Mouse (Mus musculus): ENCODE results near the gene Kctd20. TPM values are rescaled to one million over a fixed set of nuclear protein-coding genes. Genes with fewer than 3 reads are reported as not detected.

The Kctd20 gene
- polyA plus RNA-seq, 1 experiment from 2014 or later = 85.0 TPM

DNA sequence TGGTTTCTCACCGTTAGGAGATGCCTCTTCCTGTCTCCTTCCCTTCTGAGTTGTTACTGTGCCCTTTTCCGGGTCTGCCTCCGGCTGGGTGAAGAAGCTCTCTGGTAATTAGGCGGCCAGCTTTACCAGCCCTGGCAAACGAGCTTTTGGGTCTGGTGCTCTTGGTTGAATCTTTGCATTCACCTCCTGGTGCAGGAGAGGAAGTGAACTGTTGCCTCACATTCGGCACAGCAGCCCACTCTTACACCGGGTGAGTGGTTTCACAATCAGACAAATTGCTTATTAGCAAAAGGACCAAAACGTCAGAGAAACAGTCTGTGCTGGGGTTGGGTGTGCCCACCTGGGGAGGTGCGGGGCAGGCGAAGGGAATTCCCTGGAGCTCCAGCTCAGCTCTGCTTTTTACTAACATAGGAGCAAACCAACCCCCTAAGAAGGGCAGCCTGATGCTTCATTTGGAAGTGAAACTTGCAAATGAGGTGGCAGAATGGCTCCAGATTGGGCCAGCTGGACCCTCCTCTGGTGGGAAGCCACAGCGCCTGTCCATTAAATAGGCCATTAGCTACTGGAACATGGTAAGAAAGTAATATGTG, 15.4 kb downstream of the Kctd20 start:
- Histone ChIP-seq H3K9me3 (no peaks in the 10 kb centered on the region), H3K4me1 (replicated peaks) (no peaks in the 10 kb centered on the region), H3K27me3 (no peaks in the 10 kb centered on the region), H3K27ac (replicated peaks) (no peak overlapping the region), H3K4me3 (no peak overlapping the region), H3K4me2 (no peak overlapping the region), H3K36me3 (peaks cover 79% of the 10 kb centered on the region), H3K9ac (no peak overlapping the region)
- no peak for ATAC-seq (ENCODE audit: low FRiP score, low read depth)
- WGBS = 76% methylated on average over 11 of the region's 11 CpGs

- Histone ChIP-seq H3K27ac (replicated peaks) (no peak overlapping the region), H3K27me3 (no peaks in the 10 kb centered on the region), H3K9me3 (no peaks in the 10 kb centered on the region), H3K4me3 (no peak overlapping the region), H3K36me3 (peaks cover 83% of the 10 kb centered on the region), H3K9ac (no peak overlapping the region), H3K4me2 (no peak overlapping the region), H3K4me1 (replicated peaks) (no peaks in the 10 kb centered on the region)
- no peak for ATAC-seq (ENCODE audit: low FRiP score, low read depth)
These were observed 18.4 kb downstream of the Kctd20 start for GRCm38 (mm10) chr17:28970122-28970521.

- Histone ChIP-seq H3K9ac (no peak overlapping the region), H3K9me3 (no peaks in the 10 kb centered on the region), H3K27me3 (no peaks in the 10 kb centered on the region), H3K4me2 (no peak overlapping the region), H3K36me3 (peaks cover 74% of the 10 kb centered on the region), H3K4me1 (replicated peaks) (no peaks in the 10 kb centered on the region), H3K27ac (replicated peaks) (no peak overlapping the region), H3K4me3 (no peak overlapping the region)
- WGBS = 96% methylated on average over 4 of the region's 4 CpGs
- ATAC-seq (ENCODE audit: low FRiP score, low read depth) = no peak
These were observed 27.3 kb downstream of the Kctd20 start for GRCm38 (mm10) chr17:28979091-28979490.

DNA sequence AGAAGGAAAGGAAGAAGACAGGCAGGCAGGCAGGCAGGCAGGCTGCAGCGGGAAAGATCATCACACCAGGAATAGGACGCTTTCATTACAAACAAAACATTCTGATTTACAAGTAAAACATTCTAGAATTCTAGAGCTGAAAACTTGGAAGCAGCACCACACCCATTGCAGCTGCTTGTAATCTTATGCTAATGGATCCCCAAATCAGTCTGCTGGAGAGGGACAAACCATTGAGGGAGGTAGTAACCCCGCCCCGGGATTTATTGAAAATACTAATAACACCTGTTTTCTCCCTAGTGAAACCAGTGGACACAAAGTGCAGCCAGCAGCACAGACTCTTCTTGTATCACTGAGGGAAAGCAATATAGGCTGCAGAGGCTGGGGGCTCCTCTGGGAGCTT, 29.3 kb downstream of the Kctd20 start:
- ATAC-seq (ENCODE audit: low FRiP score, low read depth) = no peak
- H3K36me3 ChIP-seq = peaks cover 72% of the 10 kb centered on the region

DNA sequence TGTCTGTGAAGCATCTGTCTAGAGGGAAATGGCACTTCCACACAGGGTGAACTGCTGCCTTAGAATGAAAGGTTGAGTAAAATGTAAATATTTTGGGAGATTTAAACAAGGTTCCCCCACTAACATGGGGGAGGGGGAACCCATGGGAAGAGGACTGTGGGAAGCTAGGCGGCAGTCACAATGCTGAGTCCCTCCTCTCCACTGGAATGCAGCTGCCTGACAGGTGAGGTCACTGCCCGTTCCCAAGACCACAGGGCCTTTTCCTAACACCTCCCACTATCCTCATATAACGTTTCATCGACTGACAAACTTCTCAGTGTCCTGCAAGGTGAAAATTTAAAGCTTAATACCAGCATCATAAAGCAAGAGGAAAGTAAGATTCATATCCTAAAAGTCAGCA, 30.8 kb downstream of the Kctd20 start:
- H3K4me2 ChIP-seq = no peak overlapping the region
- 67% methylated on average over 4 of the region's 4 CpGs for WGBS
- H3K9me3 ChIP-seq = no peaks in the 10 kb centered on the region
- ATAC-seq (ENCODE audit: low FRiP score, low read depth) = no peak
- no peaks in the 10 kb centered on the region for H3K4me1 ChIP-seq (replicated peaks)
- H3K4me3 ChIP-seq = no peak overlapping the region
- peaks cover 77% of the 10 kb centered on the region for H3K36me3 ChIP-seq
- H3K27me3 ChIP-seq = no peaks in the 10 kb centered on the region
- no peak overlapping the region for H3K27ac ChIP-seq (replicated peaks)
- H3K9ac ChIP-seq = no peak overlapping the region

More for the DNA sequence above, 29.3 kb downstream of the Kctd20 start:
- no peak overlapping the region for H3K9ac ChIP-seq
- H3K4me3 ChIP-seq = no peak overlapping the region
- WGBS = 75% methylated on average over 4 of the region's 4 CpGs
- H3K4me2 ChIP-seq = no peak overlapping the region
- H3K4me1 ChIP-seq (replicated peaks) = no peaks in the 10 kb centered on the region
- H3K27me3 ChIP-seq = no peaks in the 10 kb centered on the region
- H3K27ac ChIP-seq (replicated peaks) = no peak overlapping the region
- H3K9me3 ChIP-seq = no peaks in the 10 kb centered on the region

- Histone ChIP-seq H3K27ac (replicated peaks) (no peak overlapping the region), H3K36me3 (peaks cover 77% of the 10 kb centered on the region), H3K27me3 (no peaks in the 10 kb centered on the region), H3K9ac (no peak overlapping the region), H3K4me1 (replicated peaks) (no peaks in the 10 kb centered on the region), H3K9me3 (no peaks in the 10 kb centered on the region), H3K4me2 (no peak overlapping the region), H3K4me3 (no peak overlapping the region)
- no peak for ATAC-seq (ENCODE audit: low FRiP score, low read depth)
- 85% methylated on average over 1 of the region's 1 CpGs for WGBS
These were observed 33.1 kb downstream of the Kctd20 start for GRCm38 (mm10) chr17:28984724-28985420.

GRCm38 (mm10) chr17:28986833-28987232, 35.1 kb downstream of the Kctd20 start:
- Histone ChIP-seq H3K27me3 (no peaks in the 10 kb centered on the region), H3K36me3 (peaks cover 85% of the 10 kb centered on the region), H3K9ac (no peak overlapping the region), H3K4me3 (no peak overlapping the region), H3K4me2 (no peak overlapping the region), H3K9me3 (no peaks in the 10 kb centered on the region), H3K27ac (replicated peaks) (no peak overlapping the region), H3K4me1 (replicated peaks) (no peaks in the 10 kb centered on the region)
- ATAC-seq (ENCODE audit: low FRiP score, low read depth) = no peak

DNA sequence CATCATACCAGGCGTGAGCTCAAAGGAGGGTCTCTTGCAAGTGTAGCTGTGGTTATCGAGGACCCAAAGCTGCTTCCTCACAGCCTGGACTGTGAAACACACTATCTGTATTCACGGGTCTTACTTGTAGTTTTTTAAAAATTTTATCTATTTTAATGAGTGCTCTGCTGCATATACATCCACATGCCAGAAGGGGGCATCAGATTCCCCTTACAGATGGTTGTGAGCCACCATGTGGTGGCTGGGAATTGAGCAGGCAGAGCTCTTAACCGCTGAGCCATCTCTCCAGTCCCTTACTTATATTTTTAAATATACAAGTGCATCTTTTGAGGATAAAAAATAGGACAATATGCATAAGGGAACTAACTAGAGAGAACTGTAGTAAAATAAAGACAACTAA, 36.0 kb downstream of the Kctd20 start:
- no peak overlapping the region for H3K4me2 ChIP-seq
- ATAC-seq (ENCODE audit: low FRiP score, low read depth) = no peak
- H3K36me3 ChIP-seq = peaks cover 80% of the 10 kb centered on the region
- H3K4me3 ChIP-seq = no peak overlapping the region
- H3K4me1 ChIP-seq (replicated peaks) = no peaks in the 10 kb centered on the region
- no peak overlapping the region for H3K9ac ChIP-seq
- no peak overlapping the region for H3K27ac ChIP-seq (replicated peaks)
- WGBS = 68% methylated on average over 4 of the region's 4 CpGs
- H3K9me3 ChIP-seq = no peaks in the 10 kb centered on the region
- H3K27me3 ChIP-seq = no peaks in the 10 kb centered on the region

DNA sequence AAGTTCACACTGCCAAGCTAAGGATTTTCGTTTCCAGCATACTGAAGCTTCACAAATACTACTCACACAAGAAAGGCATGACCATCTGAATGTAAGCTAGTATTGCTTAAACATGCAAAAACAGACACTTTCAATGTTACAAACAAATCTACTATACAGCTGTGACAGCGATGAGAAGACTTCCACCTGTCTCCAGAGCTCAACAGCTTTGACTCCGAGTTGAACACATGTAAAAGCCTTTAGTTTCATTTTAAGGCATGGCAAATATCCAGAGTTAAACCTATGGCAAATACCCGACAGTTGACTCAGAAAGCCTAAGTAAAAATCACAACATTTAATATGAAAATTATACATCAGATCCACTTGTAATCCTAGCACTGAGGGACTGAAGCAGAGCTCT, 36.5 kb downstream of the Kctd20 start:
- no peak overlapping the region for H3K4me3 ChIP-seq
- peaks cover 75% of the 10 kb centered on the region for H3K36me3 ChIP-seq
- WGBS = 92% methylated on average over 4 of the region's 4 CpGs
- H3K27ac ChIP-seq (replicated peaks) = no peak overlapping the region
- no peak overlapping the region for H3K4me2 ChIP-seq
- no peaks in the 10 kb centered on the region for H3K9me3 ChIP-seq
- H3K27me3 ChIP-seq = no peaks in the 10 kb centered on the region
- H3K4me1 ChIP-seq (replicated peaks) = no peaks in the 10 kb centered on the region
- H3K9ac ChIP-seq = no peak overlapping the region
- ATAC-seq (ENCODE audit: low FRiP score, low read depth) = no peak

GRCm38 (mm10) chr17:28988996-28989395, 37.2 kb downstream of the Kctd20 start:
- H3K4me1 ChIP-seq (replicated peaks) = no peaks in the 10 kb centered on the region
- H3K4me2 ChIP-seq = no peak overlapping the region
- WGBS = 82% methylated on average over 3 of the region's 3 CpGs
- no peak overlapping the region for H3K4me3 ChIP-seq
- no peak for ATAC-seq (ENCODE audit: low FRiP score, low read depth)
- no peak overlapping the region for H3K27ac ChIP-seq (replicated peaks)
- H3K9ac ChIP-seq = no peak overlapping the region
- no peaks in the 10 kb centered on the region for H3K9me3 ChIP-seq
- peaks cover 69% of the 10 kb centered on the region for H3K36me3 ChIP-seq
- no peaks in the 10 kb centered on the region for H3K27me3 ChIP-seq

GRCm38 (mm10) chr17:28990060-28990459, 38.3 kb downstream of the Kctd20 start:
- H3K36me3 ChIP-seq = peaks cover 69% of the 10 kb centered on the region
- H3K27me3 ChIP-seq = no peaks in the 10 kb centered on the region
- ATAC-seq (ENCODE audit: low FRiP score, low read depth) = no peak
- no peaks in the 10 kb centered on the region for H3K4me1 ChIP-seq (replicated peaks)
- no peak overlapping the region for H3K9ac ChIP-seq
- H3K4me3 ChIP-seq = no peak overlapping the region
- H3K4me2 ChIP-seq = no peak overlapping the region
- WGBS = 71% methylated on average over 4 of the region's 4 CpGs
- H3K27ac ChIP-seq (replicated peaks) = no peak overlapping the region
- no peaks in the 10 kb centered on the region for H3K9me3 ChIP-seq

DNA sequence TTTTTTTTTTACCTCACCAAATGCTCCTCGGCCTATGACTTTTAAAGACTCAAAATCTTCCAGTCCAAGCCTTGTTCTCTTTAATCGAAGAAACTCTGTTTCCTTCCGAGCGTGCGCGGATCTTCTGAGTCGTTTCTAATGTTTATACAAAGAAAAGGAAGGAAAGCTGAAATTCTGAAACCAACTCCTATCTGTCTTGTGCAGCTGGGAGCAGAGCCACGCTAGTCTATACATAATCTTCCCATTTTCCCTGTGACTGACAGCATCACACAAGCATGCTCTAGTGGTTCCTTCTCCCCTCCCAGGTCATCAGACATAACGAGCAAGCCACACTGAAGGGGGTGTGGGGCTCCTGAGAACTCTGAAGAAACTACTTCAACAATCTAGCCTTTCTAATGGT, 39.5 kb downstream of the Kctd20 start:
- Histone ChIP-seq H3K9ac (no peak overlapping the region), H3K4me3 (no peak overlapping the region), H3K4me1 (replicated peaks) (no peaks in the 10 kb centered on the region), H3K36me3 (peaks cover 63% of the 10 kb centered on the region), H3K4me2 (no peak overlapping the region), H3K27me3 (no peaks in the 10 kb centered on the region), H3K27ac (replicated peaks) (no peak overlapping the region), H3K9me3 (no peaks in the 10 kb centered on the region)
- no peak for ATAC-seq (ENCODE audit: low FRiP score, low read depth)
- 88% methylated on average over 9 of the region's 9 CpGs for WGBS

DNA sequence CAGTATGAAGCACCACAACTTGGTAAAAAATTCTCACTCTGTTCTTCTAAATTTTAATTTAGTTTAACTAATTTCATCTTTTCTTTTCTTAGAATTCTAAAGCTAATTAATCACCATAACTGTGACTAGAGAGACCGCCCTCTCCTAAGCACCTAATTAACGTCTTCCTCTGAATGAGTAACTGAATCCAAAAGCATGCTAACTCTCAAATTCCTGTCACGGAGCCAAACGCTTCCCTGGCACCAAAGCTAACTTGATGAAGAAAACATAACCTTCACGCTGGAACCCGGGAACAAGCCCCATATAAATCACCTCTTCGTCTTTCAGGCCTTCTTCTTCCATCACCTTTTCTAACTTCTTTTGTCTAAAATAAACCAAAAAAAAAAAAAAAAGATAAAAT, 40.4 kb downstream of the Kctd20 start:
- no peak overlapping the region for H3K27ac ChIP-seq (replicated peaks)
- no peaks in the 10 kb centered on the region for H3K4me1 ChIP-seq (replicated peaks)
- H3K9me3 ChIP-seq = no peaks in the 10 kb centered on the region
- H3K4me3 ChIP-seq = no peak overlapping the region
- H3K9ac ChIP-seq = no peak overlapping the region
- H3K27me3 ChIP-seq = no peaks in the 10 kb centered on the region
- H3K4me2 ChIP-seq = no peak overlapping the region
- ATAC-seq (ENCODE audit: low FRiP score, low read depth) = no peak
- WGBS = 48% methylated on average over 7 of the region's 7 CpGs
- H3K36me3 ChIP-seq = peaks cover 61% of the 10 kb centered on the region
